Mouse (Mus musculus): ENCODE data around the gene Plaur. TPM values are rescaled to one million over a fixed set of nuclear protein-coding genes. Genes with fewer than 3 reads are reported as not detected.
"Not testable (repeated sequence)": the region's sequence is repeated elsewhere in the genome, so short reads cannot be mapped to it uniquely, and the experiment has no call there.

The Plaur gene
- polyA plus RNA-seq, 1 experiment, result 1.3 TPM

DNA sequence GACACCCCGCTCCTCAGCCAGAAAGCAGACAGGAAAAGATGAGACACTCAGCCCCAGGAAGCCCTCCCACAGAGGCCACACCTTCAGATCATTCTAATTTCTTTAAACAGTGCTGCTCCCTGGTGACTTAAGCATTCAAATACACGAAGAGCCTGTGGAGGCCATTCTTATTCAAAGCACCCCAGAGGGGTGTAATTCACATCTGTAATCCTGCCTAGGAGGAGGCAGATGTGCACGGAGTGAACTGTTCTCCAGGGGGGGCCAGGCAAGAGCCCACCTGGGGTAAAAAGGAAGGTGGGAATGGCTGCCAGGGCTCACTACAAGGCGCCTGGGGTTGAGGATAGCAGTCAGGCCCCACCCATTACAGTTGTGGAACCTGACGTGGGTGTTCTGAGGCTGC is 54.8 kb downstream of the Plaur start:
- TF ChIP-seq POLR2A (IDR thresholded peaks at IDR 0.05; ENCODE audit: extremely low read depth, insufficient read depth, low read length) (no peak), CTCF (IDR thresholded peaks at IDR 0.05; ENCODE audit: extremely low read depth, insufficient read depth, low read length) (no peak)
- peak overlapping the region; percentile 56; the same call in 1 of the 2 replicates for H3K27ac ChIP-seq (ENCODE audit: insufficient read depth, low read length)
- H3K4me3 ChIP-seq (ENCODE audit: insufficient read depth, low read length), result no peak overlapping the region
- no peaks in the 10 kb centered on the region; the same call in 1 of the 2 replicates for H3K4me1 ChIP-seq (ENCODE audit: control insufficient read depth, insufficient read depth, low read length)

DNA sequence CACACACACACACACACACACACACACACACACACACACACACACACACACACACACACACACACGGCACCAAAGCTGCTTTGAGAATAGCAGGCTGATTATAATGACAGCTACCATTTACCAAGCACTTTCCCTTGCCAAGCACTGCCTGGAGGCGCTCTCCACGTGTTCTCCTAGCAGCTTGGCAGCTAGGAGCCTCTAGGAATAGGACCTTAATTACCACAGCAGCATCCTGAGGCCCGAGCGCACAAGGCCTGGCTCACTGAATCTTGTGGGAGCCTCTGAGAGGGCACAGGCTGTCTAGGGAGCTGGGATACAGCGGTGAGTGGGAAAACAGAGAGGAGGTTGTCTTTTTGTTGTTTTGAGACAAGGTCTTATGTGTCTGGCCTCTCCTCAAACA is 55.4 kb downstream of the Plaur start:
- Histone ChIP-seq H3K4me1 (ENCODE audit: control insufficient read depth, insufficient read depth, low read length) (no peaks in the 10 kb centered on the region; the same call in 1 of the 2 replicates), H3K27ac (ENCODE audit: insufficient read depth, low read length) (peak overlapping the region; percentile 41; the same call in 1 of the 2 replicates), H3K4me3 (ENCODE audit: insufficient read depth, low read length) (no peak overlapping the region)
- TF ChIP-seq CTCF (IDR thresholded peaks at IDR 0.05; ENCODE audit: extremely low read depth, insufficient read depth, low read length) (no peak), POLR2A (IDR thresholded peaks at IDR 0.05; ENCODE audit: extremely low read depth, insufficient read depth, low read length) (peak; percentile 52; the same call in 1 of the 2 replicates)

DNA sequence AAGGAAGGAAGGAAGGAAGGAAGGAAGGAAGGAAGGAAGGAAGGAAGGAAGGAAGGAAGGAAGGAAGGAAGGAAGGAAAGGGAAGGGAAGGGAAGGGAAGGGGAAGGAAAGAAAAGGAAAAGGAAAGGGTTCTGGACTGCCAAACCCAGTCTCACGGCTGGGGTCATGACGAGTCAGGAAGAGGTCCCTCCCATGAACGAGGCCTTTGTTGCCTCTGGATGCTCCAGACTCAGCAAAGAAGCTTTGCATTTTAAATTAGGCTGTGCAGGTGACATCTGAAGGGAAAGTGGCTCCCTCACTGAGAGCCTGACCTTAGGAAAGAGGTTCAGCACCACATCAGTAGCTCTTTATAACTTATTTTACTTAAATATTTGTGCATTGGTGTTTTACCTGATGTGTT is 56.8 kb downstream of the Plaur start:
- TF ChIP-seq CTCF (IDR thresholded peaks at IDR 0.05; ENCODE audit: extremely low read depth, insufficient read depth, low read length), result no peak
- no peak for TF ChIP-seq POLR2A (IDR thresholded peaks at IDR 0.05; ENCODE audit: extremely low read depth, insufficient read depth, low read length)
- Histone ChIP-seq H3K4me1 (ENCODE audit: control insufficient read depth, insufficient read depth, low read length) (no peaks in the 10 kb centered on the region; the same call in 1 of the 2 replicates), H3K4me3 (ENCODE audit: insufficient read depth, low read length) (no peak overlapping the region), H3K27ac (ENCODE audit: insufficient read depth, low read length) (no peak overlapping the region)

DNA sequence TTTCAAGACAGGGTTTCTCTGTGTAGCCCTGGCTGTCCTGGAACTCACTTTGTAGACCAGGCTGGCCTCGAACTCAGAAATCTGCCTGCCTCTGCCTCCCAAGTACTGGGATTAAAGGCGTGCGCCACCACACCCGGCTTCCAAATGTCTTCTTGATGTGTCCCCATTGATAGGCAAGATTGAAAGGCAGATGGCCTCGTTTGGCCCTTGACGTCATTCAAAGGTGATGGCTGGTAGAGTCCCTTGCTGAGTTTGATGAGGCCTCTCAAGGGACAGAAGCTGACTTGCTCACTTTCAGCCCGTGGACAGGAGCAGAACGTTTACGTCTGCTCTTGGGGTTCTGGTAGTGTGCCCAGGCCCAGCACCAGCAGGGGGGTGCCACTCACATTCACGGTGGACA is 57.8 kb downstream of the Plaur start:
- H3K4me1 ChIP-seq (ENCODE audit: control insufficient read depth, insufficient read depth, low read length); H3K27ac ChIP-seq (ENCODE audit: insufficient read depth, low read length); H3K4me3 ChIP-seq (ENCODE audit: insufficient read depth, low read length): not testable (repeated sequence)

DNA sequence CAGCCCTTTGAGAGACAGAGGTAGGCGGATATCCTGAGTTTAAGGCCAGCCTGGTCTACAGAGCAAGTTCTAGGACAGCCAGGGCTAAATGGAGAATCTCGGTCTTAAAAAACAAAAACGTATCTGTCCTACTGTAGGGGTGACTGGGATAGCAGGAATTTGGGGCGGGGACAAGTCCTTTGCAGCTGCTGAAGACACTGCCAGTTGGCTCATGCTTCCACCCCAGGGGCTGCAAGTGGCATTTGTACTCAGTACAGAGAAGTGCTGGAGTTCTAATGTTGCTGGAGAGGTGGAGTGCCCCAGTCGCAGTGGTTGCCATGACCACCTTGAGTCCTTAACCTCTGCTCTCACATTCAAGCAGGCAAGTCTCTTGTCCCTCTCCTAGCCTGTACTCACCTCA is 60.5 kb downstream of the Plaur start:
- Histone ChIP-seq H3K4me3 (ENCODE audit: insufficient read depth, low read length) (no peak overlapping the region), H3K27ac (ENCODE audit: insufficient read depth, low read length) (no peak overlapping the region), H3K4me1 (ENCODE audit: control insufficient read depth, insufficient read depth, low read length) (no peaks in the 10 kb centered on the region; the same call in 1 of the 2 replicates)
- no peak for TF ChIP-seq POLR2A (IDR thresholded peaks at IDR 0.05; ENCODE audit: extremely low read depth, insufficient read depth, low read length)
- no peak for TF ChIP-seq CTCF (IDR thresholded peaks at IDR 0.05; ENCODE audit: extremely low read depth, insufficient read depth, low read length)

DNA sequence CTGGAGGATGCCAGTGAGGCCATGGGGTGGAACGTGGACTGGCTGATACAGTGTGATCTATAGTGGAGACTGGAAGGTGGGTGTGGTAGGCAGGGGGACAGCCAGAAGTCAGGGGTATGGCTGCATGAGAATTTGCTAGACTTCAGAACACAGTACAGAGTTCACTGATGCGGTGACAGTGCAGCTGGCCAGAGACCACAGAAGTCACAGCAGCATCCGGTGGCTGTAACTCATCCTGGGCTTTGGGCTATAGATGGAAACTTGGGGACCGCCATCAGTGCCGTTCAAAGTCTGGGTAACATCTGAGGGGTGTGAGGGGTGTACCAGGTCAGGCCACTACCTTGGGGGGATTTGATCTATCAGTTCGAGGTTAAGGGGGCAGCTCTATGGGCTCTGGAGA is 61.4 kb downstream of the Plaur start:
- no peak for TF ChIP-seq POLR2A (IDR thresholded peaks at IDR 0.05; ENCODE audit: extremely low read depth, insufficient read depth, low read length)
- no peak for TF ChIP-seq CTCF (IDR thresholded peaks at IDR 0.05; ENCODE audit: extremely low read depth, insufficient read depth, low read length)
- Histone ChIP-seq H3K4me3 (ENCODE audit: insufficient read depth, low read length) (no peak overlapping the region), H3K4me1 (ENCODE audit: control insufficient read depth, insufficient read depth, low read length) (no peaks in the 10 kb centered on the region), H3K27ac (ENCODE audit: insufficient read depth, low read length) (no peak overlapping the region)

DNA sequence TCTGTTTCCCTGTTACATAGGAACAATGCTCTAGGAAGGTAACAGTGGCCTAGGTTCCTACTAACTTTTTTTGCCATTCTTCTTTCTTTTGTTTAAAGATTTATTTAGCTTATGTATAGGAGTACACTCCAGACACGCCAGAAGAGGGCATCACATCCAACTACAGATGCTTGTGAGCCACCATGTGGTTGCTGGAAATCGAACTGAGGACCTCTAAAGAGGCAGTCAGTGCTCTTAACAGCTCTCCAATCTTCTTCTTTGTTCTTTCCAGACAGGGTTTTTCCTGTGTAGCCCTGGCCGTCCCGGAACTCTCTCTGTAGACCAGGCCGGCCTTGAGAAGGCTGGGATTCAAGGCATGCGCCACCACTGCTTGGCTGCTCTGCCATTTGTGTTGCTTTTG is 62.7 kb downstream of the Plaur start:
- Histone ChIP-seq H3K4me1 (ENCODE audit: control insufficient read depth, insufficient read depth, low read length) (no peaks in the 10 kb centered on the region), H3K4me3 (ENCODE audit: insufficient read depth, low read length) (no peak overlapping the region), H3K27ac (ENCODE audit: insufficient read depth, low read length) (no peak overlapping the region)
- TF ChIP-seq CTCF (IDR thresholded peaks at IDR 0.05; ENCODE audit: extremely low read depth, insufficient read depth, low read length) (no peak), POLR2A (IDR thresholded peaks at IDR 0.05; ENCODE audit: extremely low read depth, insufficient read depth, low read length) (no peak)

Other genes starting within 250 kb of the Plaur start
- 5.8 and 6.7 TPM in 2 replicates for gene Zfp109, start 224.9 kb upstream of the Plaur start, polyA plus RNA-seq (2012; rRNA removed)
- 5.7 and 6.1 TPM in 2 replicates for gene Zfp108, start 207.7 kb upstream of the Plaur start, polyA plus RNA-seq (2012; rRNA removed)
- gene Zfp93, start 192.1 kb upstream of the Plaur start, polyA plus RNA-seq (2012; rRNA removed), result 9.2 and 11.0 TPM in 2 replicates
- 22.9 and 27.6 TPM in 2 replicates for gene Zfp61, start 161.3 kb upstream of the Plaur start, polyA plus RNA-seq (2012; rRNA removed)
- 20.2 and 22.4 TPM in 2 replicates for gene Zfp94, start 145.8 kb upstream of the Plaur start, polyA plus RNA-seq (2012; rRNA removed)
- gene Tescl, start 128.5 kb upstream of the Plaur start, polyA plus RNA-seq (2012; rRNA removed), result 0.29 TPM in 1 of 2 replicates, not detected in the other
- gene Lypd5, start 113.3 kb upstream of the Plaur start, polyA plus RNA-seq (2012; rRNA removed), result not detected in 2 replicates
- 0.47 and 0.77 TPM in 2 replicates for gene Kcnn4, start 92.2 kb upstream of the Plaur start, polyA plus RNA-seq (2012; rRNA removed)
- gene Smg9, start 62.9 kb upstream of the Plaur start, polyA plus RNA-seq (2012; rRNA removed), result 81.7 and 84.5 TPM in 2 replicates
- 0.55 and 1.4 TPM in 2 replicates for gene Irgc1, start 10.2 kb upstream of the Plaur start, polyA plus RNA-seq (2012; rRNA removed)
- gene Cadm4, start 19.5 kb downstream of the Plaur start, polyA plus RNA-seq (2012; rRNA removed), result 234 and 237 TPM in 2 replicates
- 71.7 and 73.4 TPM in 2 replicates for gene Zfp428, start 44.5 kb downstream of the Plaur start, polyA plus RNA-seq (2012; rRNA removed)
- not detected in 2 replicates for gene AC161166.1, start 50.0 kb downstream of the Plaur start, polyA plus RNA-seq (2012; rRNA removed)
- 52.9 and 53.9 TPM in 2 replicates for gene Irgq, start 68.2 kb downstream of the Plaur start, polyA plus RNA-seq (2012; rRNA removed)
- 0.33 TPM in 1 of 2 replicates, not detected in the other for gene Pinlyp, start 83.6 kb downstream of the Plaur start, polyA plus RNA-seq (2012; rRNA removed)
- 41.6 and 46.2 TPM in 2 replicates for gene Xrcc1, start 83.8 kb downstream of the Plaur start, polyA plus RNA-seq (2012; rRNA removed)
- gene Ethe1, start 125.1 kb downstream of the Plaur start, polyA plus RNA-seq (2012; rRNA removed), result 18.4 and 19.4 TPM in 2 replicates
- 7.3 and 7.4 TPM in 2 replicates for gene Zfp575, start 125.2 kb downstream of the Plaur start, polyA plus RNA-seq (2012; rRNA removed)
- 0.08 and 0.11 TPM in 2 replicates for gene Phldb3, start 148.3 kb downstream of the Plaur start, polyA plus RNA-seq (2012; rRNA removed)
- not detected in 2 replicates for gene Lypd3, start 174.1 kb downstream of the Plaur start, polyA plus RNA-seq (2012; rRNA removed)
- not detected in 2 replicates for gene Tex101, start 214.2 kb downstream of the Plaur start, polyA plus RNA-seq (2012; rRNA removed)
- not detected in 2 replicates for gene BC049730, start 246.8 kb downstream of the Plaur start, polyA plus RNA-seq (2012; rRNA removed)